Mouse (Mus musculus) common myeloid progenitor, adult 5-6 weeks (primary cell): ENCODE measurements around the gene Six2. TPM values are rescaled to one million over a fixed set of nuclear protein-coding genes. Genes with fewer than 3 reads are reported as not detected.

ENCODE experiments used
- ATAC-seq: replicated peaks from 2 replicates; pipeline ENCODE4 v1.8.0; 2016; ENCODE audit warnings: low read depth, mild to moderate bottlenecking, moderate TSS enrichment, inconsistent platforms; ENCODE audit not compliant: poor library complexity, severe bottlenecking
- total RNA-seq: library from RNA; stranded (forward); fragments of 200-1000, 187-1606 nt; gene quantifications from 2 replicates; pipeline ENCODE4 v1.2.3, GENCODE M21; 2017

Gene Six2
- total RNA-seq, 1 experiment from 2014 or later: not detected

- ATAC-seq: no peak; the same call in 1 of the 2 replicates
These were observed 7.8 kb downstream of the Six2 start for GRCm38 (mm10) chr17:85680116-85680850.

- ATAC-seq: peak; percentile 55
These were observed 8.4 kb downstream of the Six2 start for GRCm38 (mm10) chr17:85679651-85680050.

GRCm38 (mm10) chr17:85664618-85665320, 23.3 kb downstream of the Six2 start:
- peak; percentile 86 for ATAC-seq

GRCm38 (mm10) chr17:85664202-85664601, 23.9 kb downstream of the Six2 start:
- ATAC-seq: no peak

GRCm38 (mm10) chr17:85661521-85661920, 26.6 kb downstream of the Six2 start:
- ATAC-seq: no peak

GRCm38 (mm10) chr17:85660016-85660415, 28.1 kb downstream of the Six2 start:
- no peak for ATAC-seq

GRCm38 (mm10) chr17:85645718-85646665, 42.1 kb downstream of the Six2 start:
- ATAC-seq: peak; percentile 91

- no peak for ATAC-seq
These were observed 42.8 kb downstream of the Six2 start for GRCm38 (mm10) chr17:85645312-85645711.

- ATAC-seq: no peak
These were observed 50.2 kb downstream of the Six2 start for GRCm38 (mm10) chr17:85637876-85638275.

Other genes starting within 250 kb of the Six2 start
- not detected in 2 replicates for gene Six3, start 74.7 kb downstream of the Six2 start, total RNA-seq